Mouse (Mus musculus) stomach, postnatal 0 days (tissue): Measurements from ENCODE around the gene Clcc1.

ENCODE experiments used
- CTCF ChIP-seq: IDR thresholded peaks from 2 replicates; pipeline ENCODE4 v1.5.1; 2016; ENCODE audit warnings: antibody characterized with exemption, low read depth, mild to moderate bottlenecking, moderate library complexity
- EP300 ChIP-seq: optimal IDR thresholded peaks from 2 replicates; pipeline ENCODE3; 2016; ENCODE audit warnings: antibody characterized with exemption

GRCm38 (mm10) chr3:108685701-108686100, 32.0 kb downstream of the Clcc1 start:
- TF ChIP-seq CTCF: no peak
- TF ChIP-seq EP300: no peak
